Comparison of ENCODE assay signal across 22 mouse cellular contexts in the genomic region with DNA sequence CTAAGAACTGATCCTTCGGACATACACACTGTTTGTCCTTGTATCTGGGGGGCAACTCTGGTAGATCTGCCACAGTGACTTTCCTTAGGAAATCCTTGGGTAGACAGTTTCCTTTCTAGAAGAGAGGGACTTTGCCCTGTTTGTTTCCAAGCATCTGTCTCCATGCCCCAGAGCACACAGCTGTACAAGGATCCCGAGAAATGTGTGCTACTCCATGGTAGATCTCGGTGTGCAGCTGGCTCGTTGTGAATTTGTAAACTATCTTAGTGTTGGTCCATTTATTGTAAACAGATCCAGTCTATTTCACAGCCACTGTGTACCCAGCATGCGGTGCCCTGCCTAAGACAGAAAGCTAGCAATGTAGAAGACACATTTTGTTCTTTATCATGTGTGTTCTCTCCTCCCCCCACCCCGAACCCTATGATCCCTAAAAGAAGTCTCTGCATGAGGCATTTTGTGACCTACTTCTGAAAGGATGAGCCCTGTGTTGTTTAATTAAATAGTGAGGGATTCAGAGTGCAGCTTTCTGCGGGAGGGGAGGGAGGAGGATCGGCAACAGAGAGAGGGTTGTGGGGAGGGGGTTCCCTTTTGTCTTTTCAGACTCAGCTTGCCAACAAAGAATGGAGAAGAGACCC.
DNase-seq lines count a peak whose midpoint lies in the region; ATAC-seq lines count a peak whose summit lies in the region.
"Had no signal": no experiment of that assay in that cellular context is flagged by ENCODE, and none has a peak within 500 bp of the region (broad histone marks: within the 10 kb centered on the region; RNA-seq: fewer than 3 reads in every experiment).

No protein-coding gene starts in this region.

- H3K9me3 ChIP-seq in hindbrain, embryonic 13.5 days, result no peaks in the 10 kb centered on the region
- H3K9me3 ChIP-seq in hindbrain, embryonic 12.5 days (replicated peaks), result no peaks in the 10 kb centered on the region
- no peaks in the 10 kb centered on the region for H3K9me3 ChIP-seq in midbrain, embryonic 10.5 days (replicated peaks)
- no peaks in the 10 kb centered on the region for H3K9me3 ChIP-seq in midbrain, embryonic 14.5 days (ENCODE audit: control insufficient read depth, low read length)
- no peaks in the 10 kb centered on the region for H3K9me3 ChIP-seq in midbrain, embryonic 13.5 days
- H3K9me3 ChIP-seq: embryonic facial prominence, embryonic 15.5 days; limb, embryonic 10.5 days; liver, embryonic 15.5 days had no signal

- H3K36me3 ChIP-seq in hindbrain, embryonic 13.5 days, result no peaks in the 10 kb centered on the region
- no peaks in the 10 kb centered on the region for H3K36me3 ChIP-seq in hindbrain, embryonic 12.5 days
- no peaks in the 10 kb centered on the region for H3K36me3 ChIP-seq in midbrain, embryonic 10.5 days
- no peaks in the 10 kb centered on the region for H3K36me3 ChIP-seq in midbrain, embryonic 14.5 days (ENCODE audit: control insufficient read depth, insufficient read depth, low read length)
- no peaks in the 10 kb centered on the region for H3K36me3 ChIP-seq in midbrain, embryonic 13.5 days
- H3K36me3 ChIP-seq: embryonic facial prominence, embryonic 15.5 days; G1E; limb, embryonic 10.5 days; liver, embryonic 15.5 days had no signal

- H3K4me1 ChIP-seq in hindbrain, embryonic 13.5 days (replicated peaks), result peaks cover 27% of the 10 kb centered on the region
- H3K4me1 ChIP-seq in hindbrain, embryonic 12.5 days, result peaks cover 14% of the 10 kb centered on the region; the same call in 1 of the 2 replicates
- peaks cover 13% of the 10 kb centered on the region for H3K4me1 ChIP-seq in midbrain, embryonic 10.5 days
- H3K4me1 ChIP-seq in midbrain, embryonic 14.5 days (ENCODE audit: control insufficient read depth, insufficient read depth, low read length), result peaks cover 20% of the 10 kb centered on the region
- H3K4me1 ChIP-seq in midbrain, embryonic 13.5 days (replicated peaks), result peaks cover 29% of the 10 kb centered on the region
- H3K4me1 ChIP-seq: embryonic facial prominence, embryonic 15.5 days; limb, embryonic 10.5 days; liver, embryonic 15.5 days had no signal

- H3K4me3 ChIP-seq in hindbrain, embryonic 13.5 days, result no peak overlapping the region
- H3K4me3 ChIP-seq in hindbrain, embryonic 12.5 days, result no peak overlapping the region
- H3K4me3 ChIP-seq in midbrain, embryonic 10.5 days, result no peak overlapping the region
- H3K4me3 ChIP-seq in midbrain, embryonic 14.5 days (replicated peaks; ENCODE audit: low read depth, low read length), result no peak overlapping the region
- no peak overlapping the region for H3K4me3 ChIP-seq in midbrain, embryonic 13.5 days (replicated peaks)
- H3K4me3 ChIP-seq: embryonic facial prominence, embryonic 15.5 days; limb, embryonic 10.5 days; liver, embryonic 15.5 days had no signal

- WGBS in hindbrain, embryonic 13.5 days, result 32% methylated on average over 8 of the region's 8 CpGs
- 36% methylated on average over 8 of the region's 8 CpGs for WGBS in hindbrain, embryonic 12.5 days
- WGBS in midbrain, embryonic 10.5 days, result 35% methylated on average over 8 of the region's 8 CpGs
- 20% methylated on average over 8 of the region's 8 CpGs for WGBS in midbrain, embryonic 14.5 days
- 25% methylated on average over 8 of the region's 8 CpGs for WGBS in midbrain, embryonic 13.5 days

- DNase-seq in midbrain, embryonic 10.5 days (ENCODE audit: low spot score), result no peak
- no peak for DNase-seq in midbrain, embryonic 14.5 days
- peak; percentile 60 for DNase-seq in retina, embryonic 14.5 days (ENCODE audit: low spot score)
- DNase-seq in thymus, postnatal 25 days, result no peak
- no peak for DNase-seq in heart, adult 18-20 months
- DNase-seq: adrenal gland, postnatal 36 days; B cell, adult 2 months; cerebellum, adult 9-11 months; gastrocnemius, postnatal 25 days; liver; thymus, adult 2 months had no signal

- no peak overlapping the region for H3K9ac ChIP-seq in hindbrain, embryonic 13.5 days
- H3K9ac ChIP-seq in hindbrain, embryonic 12.5 days, result no peak overlapping the region
- H3K9ac ChIP-seq in midbrain, embryonic 14.5 days (replicated peaks; ENCODE audit: low read length), result no peak overlapping the region
- no peak overlapping the region for H3K9ac ChIP-seq in midbrain, embryonic 13.5 days (replicated peaks)
- H3K9ac ChIP-seq: embryonic facial prominence, embryonic 15.5 days; liver, embryonic 15.5 days had no signal

- H3K4me2 ChIP-seq in hindbrain, embryonic 13.5 days, result no peak overlapping the region
- H3K4me2 ChIP-seq in hindbrain, embryonic 12.5 days (replicated peaks), result no peak overlapping the region; the same call in 1 of the 2 replicates
- H3K4me2 ChIP-seq in midbrain, embryonic 14.5 days (ENCODE audit: low read length), result no peak overlapping the region
- H3K4me2 ChIP-seq in midbrain, embryonic 13.5 days (replicated peaks), result no peak overlapping the region
- H3K4me2 ChIP-seq: embryonic facial prominence, embryonic 15.5 days; liver, embryonic 15.5 days had no signal

- H3K27ac ChIP-seq in hindbrain, embryonic 13.5 days, result peak overlapping the region; percentile 23
- H3K27ac ChIP-seq in hindbrain, embryonic 12.5 days, result no peak overlapping the region
- H3K27ac ChIP-seq in midbrain, embryonic 10.5 days (replicated peaks), result peak overlapping the region; percentile 71; the same call in 1 of the 2 replicates
- no peak overlapping the region; the same call in 1 of the 2 replicates for H3K27ac ChIP-seq in midbrain, embryonic 14.5 days (replicated peaks; ENCODE audit: low read depth, low read length)
- no peak overlapping the region for H3K27ac ChIP-seq in midbrain, embryonic 13.5 days
- H3K27ac ChIP-seq: embryonic facial prominence, embryonic 15.5 days; limb, embryonic 10.5 days; liver, embryonic 15.5 days; stomach, postnatal 0 days had no signal

- H3K27me3 ChIP-seq in hindbrain, embryonic 13.5 days, result no peaks in the 10 kb centered on the region
- H3K27me3 ChIP-seq in hindbrain, embryonic 12.5 days, result no peaks in the 10 kb centered on the region
- peaks cover 19% of the 10 kb centered on the region; the same call in 1 of the 2 replicates for H3K27me3 ChIP-seq in midbrain, embryonic 10.5 days (ENCODE audit: low read depth, poor library complexity, severe bottlenecking)
- H3K27me3 ChIP-seq in midbrain, embryonic 14.5 days (ENCODE audit: control insufficient read depth, insufficient read depth, low read length), result no peaks in the 10 kb centered on the region
- no peaks in the 10 kb centered on the region; the same call in 1 of the 2 replicates for H3K27me3 ChIP-seq in midbrain, embryonic 13.5 days
- H3K27me3 ChIP-seq: CH12.LX; embryonic facial prominence, embryonic 15.5 days; liver, embryonic 15.5 days had no signal

- ATAC-seq in hindbrain, embryonic 13.5 days (ENCODE audit: low FRiP score), result peak; percentile 3; the same call in 1 of the 2 replicates
- ATAC-seq in hindbrain, embryonic 12.5 days (ENCODE audit: low FRiP score), result no peak
- ATAC-seq in midbrain, embryonic 14.5 days (ENCODE audit: low FRiP score, low TSS enrichment), result no peak
- peak; percentile 9; the same call in 1 of the 2 replicates for ATAC-seq in midbrain, embryonic 13.5 days
- ATAC-seq: lung, postnatal 0 days; Patski had no signal

Comparison
In these comparisons a context has a peak if more than half of its experiments do, and no peak if none do; other contexts are left out.
1. ATAC-seq: peak in hindbrain, embryonic 13.5 days (single experiment) and midbrain, embryonic 13.5 days (single experiment); none in hindbrain, embryonic 12.5 days (single experiment) and midbrain, embryonic 14.5 days (single experiment).
2. H3K27ac ChIP-seq: peak in hindbrain, embryonic 13.5 days (single experiment) and midbrain, embryonic 10.5 days (single experiment); none in hindbrain, embryonic 12.5 days (single experiment), midbrain, embryonic 14.5 days (single experiment) and midbrain, embryonic 13.5 days (single experiment).